Mouse (Mus musculus): Measurements from ENCODE around the gene Pin1. TPM values are rescaled to one million over a fixed set of nuclear protein-coding genes. Genes with fewer than 3 reads are reported as not detected.

Gene Pin1
- polyA plus RNA-seq, 1 experiment from 2014 or later = 64.5 TPM

DNA sequence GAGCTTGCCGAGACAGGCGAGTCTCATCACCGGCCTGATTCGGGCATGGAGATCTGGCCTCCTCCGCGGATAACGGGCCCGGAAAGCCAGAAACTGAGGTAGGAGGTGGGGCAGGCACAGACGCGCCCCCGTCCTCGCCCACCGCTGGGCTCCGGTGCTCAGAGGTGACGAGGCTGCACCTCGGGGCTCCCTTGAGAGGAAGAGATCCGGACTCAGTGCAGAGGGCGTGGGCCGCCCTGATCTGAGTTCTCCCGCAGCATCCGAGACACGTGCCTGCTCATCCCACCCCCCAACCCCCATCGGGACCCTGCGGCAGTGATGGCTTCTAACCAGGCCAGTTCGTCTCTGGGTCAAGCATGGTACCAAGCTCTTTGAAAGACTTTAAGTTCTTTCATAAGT lies 364 bp downstream of the Pin1 start:
- WGBS = under 1% methylated on average over 25 of the region's 25 CpGs
- H3K27me3 ChIP-seq (ENCODE audit: control insufficient read depth, insufficient read depth, low read length) = no peaks in the 10 kb centered on the region
- H3K9me3 ChIP-seq (ENCODE audit: control insufficient read depth, low read length) = no peaks in the 10 kb centered on the region
- H3K4me2 ChIP-seq (replicated peaks) = peak overlapping the region; percentile 76
- H3K9ac ChIP-seq = peak overlapping the region; percentile 87
- H3K36me3 ChIP-seq (replicated peaks; ENCODE audit: control insufficient read depth, insufficient read depth) = peaks cover 47% of the 10 kb centered on the region
- ATAC-seq (ENCODE audit: low FRiP score) (no peak; the same call in 1 of the 2 replicates), DNase-seq (ENCODE audit: low spot score) (no peak)
- peaks cover 21% of the 10 kb centered on the region for H3K4me1 ChIP-seq (replicated peaks; ENCODE audit: control insufficient read depth, insufficient read depth, low read length)
- H3K27ac ChIP-seq = peak overlapping the region; percentile 69; the same call in 1 of the 2 replicates
- H3K4me3 ChIP-seq (replicated peaks; ENCODE audit: low read length) = peak overlapping the region; percentile 97

GRCm38 (mm10) chr9:20653859-20654258 lies 2.0 kb downstream of the Pin1 start:
- Histone ChIP-seq H3K27me3 (ENCODE audit: control insufficient read depth, insufficient read depth, low read length) (no peaks in the 10 kb centered on the region), H3K9me3 (ENCODE audit: control insufficient read depth, low read length) (no peaks in the 10 kb centered on the region), H3K9ac (no peak overlapping the region), H3K4me3 (replicated peaks; ENCODE audit: low read length) (no peak overlapping the region), H3K36me3 (replicated peaks; ENCODE audit: control insufficient read depth, insufficient read depth) (peaks cover 47% of the 10 kb centered on the region), H3K4me1 (replicated peaks; ENCODE audit: control insufficient read depth, insufficient read depth, low read length) (peaks cover 21% of the 10 kb centered on the region), H3K4me2 (replicated peaks) (0 out of 2 replicates have a peak overlapping the region, but pooled peaks have one; percentile 76), H3K27ac (no peak overlapping the region)
- DNase-seq (ENCODE audit: low spot score) (no peak), ATAC-seq (ENCODE audit: low FRiP score) (no peak)
- 93% methylated on average over 3 of the region's 3 CpGs for WGBS

DNA sequence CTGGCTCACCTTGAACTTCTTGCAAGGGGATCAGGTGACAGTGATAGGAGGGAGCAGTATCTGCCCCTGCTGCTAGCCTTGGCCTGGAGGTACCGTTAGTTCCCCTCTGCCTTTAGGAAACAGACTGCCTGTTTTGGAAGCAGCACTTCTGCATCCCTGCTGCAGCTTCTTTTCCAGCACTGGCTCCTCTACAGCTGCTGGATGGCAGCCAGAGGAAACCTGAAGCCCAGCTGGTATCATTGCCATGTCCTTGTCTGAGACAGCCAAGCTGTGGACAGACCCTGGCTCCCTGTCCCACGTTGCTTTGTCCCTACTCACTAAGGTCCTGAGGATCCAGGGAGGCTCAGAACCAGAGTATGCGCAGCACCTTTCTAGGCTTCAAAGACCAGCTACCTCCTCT lies 5.7 kb downstream of the Pin1 start:
- H3K4me1 ChIP-seq (replicated peaks; ENCODE audit: control insufficient read depth, insufficient read depth, low read length) = peaks cover 19% of the 10 kb centered on the region
- H3K9ac ChIP-seq = no peak overlapping the region
- ATAC-seq (ENCODE audit: low FRiP score) (no peak), DNase-seq (ENCODE audit: low spot score) (no peak)
- 84% methylated on average over 3 of the region's 3 CpGs for WGBS
- peaks cover 73% of the 10 kb centered on the region for H3K36me3 ChIP-seq (replicated peaks; ENCODE audit: control insufficient read depth, insufficient read depth)
- no peak overlapping the region for H3K27ac ChIP-seq
- H3K4me2 ChIP-seq (replicated peaks) = no peak overlapping the region
- no peaks in the 10 kb centered on the region for H3K27me3 ChIP-seq (ENCODE audit: control insufficient read depth, insufficient read depth, low read length)
- H3K9me3 ChIP-seq (ENCODE audit: control insufficient read depth, low read length) = no peaks in the 10 kb centered on the region
- no peak overlapping the region for H3K4me3 ChIP-seq (replicated peaks; ENCODE audit: low read length)

GRCm38 (mm10) chr9:20662325-20662724 lies 10.4 kb downstream of the Pin1 start:
- no peak overlapping the region for H3K4me3 ChIP-seq (replicated peaks; ENCODE audit: low read length)
- no peaks in the 10 kb centered on the region for H3K9me3 ChIP-seq (ENCODE audit: control insufficient read depth, low read length)
- ATAC-seq (ENCODE audit: low FRiP score) = no peak
- peaks cover 40% of the 10 kb centered on the region for H3K4me1 ChIP-seq (replicated peaks; ENCODE audit: control insufficient read depth, insufficient read depth, low read length)
- H3K4me2 ChIP-seq (replicated peaks) = no peak overlapping the region
- 31% methylated on average over 3 of the region's 3 CpGs for WGBS
- peak overlapping the region; percentile 84 for H3K27ac ChIP-seq
- DNase-seq (ENCODE audit: low spot score) = peak; percentile 83
- peak overlapping the region; percentile 33; the same call in 1 of the 2 replicates for H3K9ac ChIP-seq
- H3K27me3 ChIP-seq (ENCODE audit: control insufficient read depth, insufficient read depth, low read length) = no peaks in the 10 kb centered on the region
- peaks cover 60% of the 10 kb centered on the region for H3K36me3 ChIP-seq (replicated peaks; ENCODE audit: control insufficient read depth, insufficient read depth)

DNA sequence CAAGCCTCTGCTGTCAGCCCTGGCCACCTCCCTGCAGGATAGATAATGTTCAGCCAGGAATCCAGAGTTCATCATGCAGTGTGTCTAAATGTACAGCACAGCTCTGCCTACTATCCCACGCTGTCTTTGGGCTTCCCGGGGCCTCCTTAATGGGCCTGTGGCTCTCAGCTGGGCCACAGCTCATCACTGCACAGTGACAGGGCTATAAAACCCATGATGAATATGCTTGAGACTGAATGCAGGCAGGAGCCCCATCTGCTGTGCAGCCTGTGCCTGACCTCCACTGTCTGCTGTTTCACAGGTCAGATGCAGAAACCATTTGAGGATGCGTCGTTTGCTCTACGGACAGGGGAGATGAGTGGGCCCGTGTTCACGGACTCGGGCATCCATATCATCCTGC lies 11.0 kb downstream of the Pin1 start:
- Histone ChIP-seq H3K27ac (peak overlapping the region; percentile 84), H3K4me2 (replicated peaks) (no peak overlapping the region), H3K27me3 (ENCODE audit: control insufficient read depth, insufficient read depth, low read length) (no peaks in the 10 kb centered on the region), H3K9me3 (ENCODE audit: control insufficient read depth, low read length) (no peaks in the 10 kb centered on the region), H3K36me3 (replicated peaks; ENCODE audit: control insufficient read depth, insufficient read depth) (peaks cover 54% of the 10 kb centered on the region), H3K9ac (peak overlapping the region; percentile 33), H3K4me1 (replicated peaks; ENCODE audit: control insufficient read depth, insufficient read depth, low read length) (peaks cover 40% of the 10 kb centered on the region), H3K4me3 (replicated peaks; ENCODE audit: low read length) (no peak overlapping the region)
- WGBS = 43% methylated on average over 8 of the region's 8 CpGs
- DNase-seq (ENCODE audit: low spot score) (no peak), ATAC-seq (ENCODE audit: low FRiP score) (0 out of 2 replicates have a peak, but pooled peaks have one; percentile 5)

DNA sequence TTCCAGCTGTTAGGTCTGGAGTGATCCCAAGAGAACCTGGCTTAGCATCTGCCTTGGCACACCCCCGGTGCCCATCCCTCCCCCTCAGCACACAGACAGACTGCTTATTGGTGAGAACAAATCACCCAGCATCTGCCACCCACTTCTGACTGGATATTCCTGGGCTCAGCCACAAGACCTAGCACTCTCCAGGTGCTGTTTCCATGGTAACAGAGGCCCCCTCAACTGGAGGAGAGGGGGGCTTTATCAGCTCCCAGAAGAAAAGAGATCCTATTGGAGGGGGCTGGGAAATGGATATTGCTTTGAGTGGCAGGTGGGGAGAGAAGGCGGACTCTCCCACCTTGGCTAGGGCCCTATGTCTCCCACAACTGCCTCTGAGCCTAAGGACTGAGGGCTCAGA lies 12.1 kb downstream of the Pin1 start:
- Histone ChIP-seq H3K9me3 (ENCODE audit: control insufficient read depth, low read length) (no peaks in the 10 kb centered on the region), H3K9ac (0 out of 2 replicates have a peak overlapping the region, but pooled peaks have one; percentile 17), H3K4me2 (replicated peaks) (no peak overlapping the region), H3K27ac (peak overlapping the region; percentile 84), H3K4me3 (replicated peaks; ENCODE audit: low read length) (no peak overlapping the region), H3K4me1 (replicated peaks; ENCODE audit: control insufficient read depth, insufficient read depth, low read length) (peaks cover 40% of the 10 kb centered on the region), H3K27me3 (ENCODE audit: control insufficient read depth, insufficient read depth, low read length) (no peaks in the 10 kb centered on the region), H3K36me3 (replicated peaks; ENCODE audit: control insufficient read depth, insufficient read depth) (peaks cover 45% of the 10 kb centered on the region)
- 45% methylated on average over 2 of the region's 2 CpGs for WGBS
- DNase-seq (ENCODE audit: low spot score) (no peak), ATAC-seq (ENCODE audit: low FRiP score) (peak; percentile 47)

GRCm38 (mm10) chr9:20664366-20664765 lies 12.5 kb downstream of the Pin1 start:
- WGBS = 26% methylated on average over 2 of the region's 2 CpGs
- Histone ChIP-seq H3K27ac (peak overlapping the region; percentile 84), H3K36me3 (replicated peaks; ENCODE audit: control insufficient read depth, insufficient read depth) (peaks cover 45% of the 10 kb centered on the region), H3K4me2 (replicated peaks) (no peak overlapping the region), H3K4me1 (replicated peaks; ENCODE audit: control insufficient read depth, insufficient read depth, low read length) (peaks cover 40% of the 10 kb centered on the region), H3K4me3 (replicated peaks; ENCODE audit: low read length) (no peak overlapping the region), H3K9me3 (ENCODE audit: control insufficient read depth, low read length) (no peaks in the 10 kb centered on the region), H3K9ac (no peak overlapping the region), H3K27me3 (ENCODE audit: control insufficient read depth, insufficient read depth, low read length) (no peaks in the 10 kb centered on the region)
- ATAC-seq (ENCODE audit: low FRiP score) (peak; percentile 38), DNase-seq (ENCODE audit: low spot score) (peak; percentile 55)

DNA sequence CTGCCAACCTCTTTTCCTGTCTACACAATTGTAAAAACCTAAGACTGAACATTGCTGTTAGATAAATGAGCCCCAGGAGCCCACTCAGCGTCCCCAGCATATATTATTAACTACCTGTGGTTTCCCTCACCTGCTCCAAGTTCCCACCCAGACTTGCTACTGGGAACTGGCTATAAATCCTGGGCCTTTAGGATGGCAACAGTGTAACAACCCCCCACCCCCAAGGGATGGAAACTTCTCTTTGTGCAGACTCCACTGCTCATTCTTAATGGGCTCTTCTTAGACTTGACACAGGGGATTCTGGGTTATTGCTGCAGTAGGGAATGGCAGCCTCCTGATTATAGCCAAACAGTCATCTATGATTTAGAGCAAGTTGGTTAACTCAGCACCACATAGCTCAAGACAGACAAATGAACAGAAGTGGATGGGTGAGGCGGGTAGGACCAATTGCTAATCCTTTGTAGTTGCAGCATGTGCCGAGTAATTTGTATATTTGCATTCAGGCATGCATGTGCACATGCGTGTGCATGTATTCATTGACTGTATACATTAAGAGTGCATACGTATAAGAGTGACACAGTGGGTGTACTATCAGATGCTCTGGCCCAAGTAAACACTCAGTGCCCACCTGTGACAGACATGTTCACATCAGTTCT lies 13.2 kb downstream of the Pin1 start:
- Histone ChIP-seq H3K9me3 (ENCODE audit: control insufficient read depth, low read length) (no peaks in the 10 kb centered on the region), H3K36me3 (replicated peaks; ENCODE audit: control insufficient read depth, insufficient read depth) (peaks cover 48% of the 10 kb centered on the region), H3K4me2 (replicated peaks) (no peak overlapping the region), H3K9ac (no peak overlapping the region), H3K4me1 (replicated peaks; ENCODE audit: control insufficient read depth, insufficient read depth, low read length) (peaks cover 40% of the 10 kb centered on the region), H3K27me3 (ENCODE audit: control insufficient read depth, insufficient read depth, low read length) (no peaks in the 10 kb centered on the region), H3K27ac (peak overlapping the region; percentile 84), H3K4me3 (replicated peaks; ENCODE audit: low read length) (no peak overlapping the region)
- 69% methylated on average over 5 of the region's 5 CpGs for WGBS
- ATAC-seq (ENCODE audit: low FRiP score) (no peak), DNase-seq (ENCODE audit: low spot score) (no peak)

DNA sequence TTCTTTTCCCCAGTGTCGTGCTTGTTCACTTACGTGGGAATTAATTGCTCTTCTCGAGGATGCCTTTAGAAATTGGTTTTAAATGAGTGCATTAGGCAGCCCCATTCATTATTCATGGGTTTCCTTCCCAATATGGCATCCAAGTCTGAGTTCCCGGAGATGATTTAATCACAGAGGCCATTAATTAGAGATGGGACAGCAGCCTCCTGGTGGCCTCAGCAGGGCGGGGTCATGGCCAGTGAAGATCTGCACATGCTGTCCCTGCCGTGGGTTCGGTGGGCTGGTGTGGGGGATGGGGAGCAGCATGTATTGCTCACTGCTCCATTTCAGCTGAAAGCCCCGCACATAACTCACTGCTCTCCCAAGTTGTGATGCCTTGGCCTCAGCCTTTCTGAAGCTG lies 14.0 kb downstream of the Pin1 start:
- no peak for DNase-seq (ENCODE audit: low spot score)

More for the DNA sequence above, 14.0 kb downstream of the Pin1 start:
- Histone ChIP-seq H3K36me3 (replicated peaks; ENCODE audit: control insufficient read depth, insufficient read depth) (peaks cover 45% of the 10 kb centered on the region), H3K4me1 (replicated peaks; ENCODE audit: control insufficient read depth, insufficient read depth, low read length) (peaks cover 40% of the 10 kb centered on the region), H3K9ac (no peak overlapping the region), H3K4me2 (replicated peaks) (no peak overlapping the region), H3K9me3 (ENCODE audit: control insufficient read depth, low read length) (no peaks in the 10 kb centered on the region), H3K27me3 (ENCODE audit: control insufficient read depth, insufficient read depth, low read length) (no peaks in the 10 kb centered on the region), H3K4me3 (replicated peaks; ENCODE audit: low read length) (no peak overlapping the region), H3K27ac (peak overlapping the region; percentile 84)
- 10% methylated on average over 8 of the region's 8 CpGs for WGBS
- ATAC-seq (ENCODE audit: low FRiP score) = no peak
